Mouse (Mus musculus): Measurements from ENCODE around the gene Ly6g6f. TPM values are rescaled to one million over a fixed set of nuclear protein-coding genes. Genes with fewer than 3 reads are reported as not detected.

Gene Ly6g6f
- polyA plus RNA-seq, 1 experiment from 2014 or later, result not detected

DNA sequence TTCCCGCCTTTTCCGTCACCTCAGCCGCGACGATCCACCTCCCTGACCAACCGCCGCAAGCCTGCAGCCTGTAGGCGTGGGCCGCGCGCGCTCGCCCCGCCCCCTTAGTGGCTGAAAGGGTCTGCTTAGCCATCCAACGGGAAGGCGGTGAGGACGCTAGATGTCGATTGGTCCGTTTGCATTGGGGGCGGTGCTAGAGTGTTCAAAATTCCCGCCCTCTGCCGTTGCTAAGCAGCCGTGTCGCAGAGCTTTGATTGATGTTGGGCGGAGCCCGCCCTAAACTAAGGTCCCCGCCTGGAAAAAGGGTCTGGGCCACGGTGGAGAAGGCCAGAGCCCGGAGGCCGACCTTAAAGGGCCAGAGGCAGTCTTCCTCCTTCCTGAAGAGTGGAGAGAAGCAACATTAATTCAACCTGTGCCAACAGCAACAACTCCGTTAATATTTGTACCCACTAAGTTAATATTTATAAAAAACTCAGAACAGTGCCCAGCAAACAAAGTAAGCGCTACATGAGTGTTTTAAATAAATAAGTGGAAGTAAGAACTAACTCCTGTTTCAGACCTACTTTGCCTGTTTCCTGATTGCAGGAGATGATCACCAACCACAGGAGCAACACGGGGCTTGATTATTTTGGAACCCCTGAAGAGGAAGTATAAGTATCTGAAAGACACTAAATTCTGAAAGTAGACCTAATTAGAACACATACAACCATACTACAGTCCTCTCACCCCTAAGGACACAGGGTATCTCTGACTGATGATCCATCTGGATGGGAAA is 38.5 kb downstream of the Ly6g6f start, which contains the start of gene Msh5:
Gene Msh5, minus strand, starts transcription at position 65 of the 775 bp plus-strand sequence.

Other genes with a start within 250 kb of the Ly6g6f start
- gene Stk19, start 248.7 kb downstream of the Ly6g6f start, polyA plus RNA-seq (2014; fragmentation: Illumina TruSeq; extraction: RNeasy Lipid Tissue Mini Kit (QIAGEN cat#74804); ENCODE audit: low replicate concordance), result 17.0 TPM
- gene Dxo, start 248.6 kb downstream of the Ly6g6f start, polyA plus RNA-seq (2014; fragmentation: Illumina TruSeq; extraction: RNeasy Lipid Tissue Mini Kit (QIAGEN cat#74804); ENCODE audit: low replicate concordance), result 1.6 TPM
- gene Skiv2l, start 235.4 kb downstream of the Ly6g6f start, polyA plus RNA-seq (2014; fragmentation: Illumina TruSeq; extraction: RNeasy Lipid Tissue Mini Kit (QIAGEN cat#74804); ENCODE audit: low replicate concordance), result 4.8 TPM
- 0.41 TPM for gene Nelfe, start 235.2 kb downstream of the Ly6g6f start, polyA plus RNA-seq (2014; fragmentation: Illumina TruSeq; extraction: RNeasy Lipid Tissue Mini Kit (QIAGEN cat#74804); ENCODE audit: low replicate concordance)
- gene Cfb, start 223.1 kb downstream of the Ly6g6f start, polyA plus RNA-seq (2014; fragmentation: Illumina TruSeq; extraction: RNeasy Lipid Tissue Mini Kit (QIAGEN cat#74804); ENCODE audit: low replicate concordance), result 20.3 TPM
- gene Zbtb12, start 206.1 kb downstream of the Ly6g6f start, polyA plus RNA-seq (2014; fragmentation: Illumina TruSeq; extraction: RNeasy Lipid Tissue Mini Kit (QIAGEN cat#74804); ENCODE audit: low replicate concordance), result 1.3 TPM
- 2.4 TPM for gene Gm20547, start 203.6 kb downstream of the Ly6g6f start, polyA plus RNA-seq (2014; fragmentation: Illumina TruSeq; extraction: RNeasy Lipid Tissue Mini Kit (QIAGEN cat#74804); ENCODE audit: low replicate concordance)
- not detected for gene C2, start 187.3 kb downstream of the Ly6g6f start, polyA plus RNA-seq (2014; fragmentation: Illumina TruSeq; extraction: RNeasy Lipid Tissue Mini Kit (QIAGEN cat#74804); ENCODE audit: low replicate concordance)
- 5.3 TPM for gene Ehmt2, start 187.1 kb downstream of the Ly6g6f start, polyA plus RNA-seq (2014; fragmentation: Illumina TruSeq; extraction: RNeasy Lipid Tissue Mini Kit (QIAGEN cat#74804); ENCODE audit: low replicate concordance)
- 2.7 TPM for gene Slc44a4, start 171.1 kb downstream of the Ly6g6f start, polyA plus RNA-seq (2014; fragmentation: Illumina TruSeq; extraction: RNeasy Lipid Tissue Mini Kit (QIAGEN cat#74804); ENCODE audit: low replicate concordance)
- 3.6 TPM for gene Neu1, start 154.4 kb downstream of the Ly6g6f start, polyA plus RNA-seq (2014; fragmentation: Illumina TruSeq; extraction: RNeasy Lipid Tissue Mini Kit (QIAGEN cat#74804); ENCODE audit: low replicate concordance)
- 1.3 TPM for gene Hspa1b, start 126.4 kb downstream of the Ly6g6f start, polyA plus RNA-seq (2014; fragmentation: Illumina TruSeq; extraction: RNeasy Lipid Tissue Mini Kit (QIAGEN cat#74804); ENCODE audit: low replicate concordance)
- gene Gm20481, start 115.7 kb downstream of the Ly6g6f start, polyA plus RNA-seq (2014; fragmentation: Illumina TruSeq; extraction: RNeasy Lipid Tissue Mini Kit (QIAGEN cat#74804); ENCODE audit: low replicate concordance), result not detected
- 0.52 TPM for gene Hspa1a, start 113.5 kb downstream of the Ly6g6f start, polyA plus RNA-seq (2014; fragmentation: Illumina TruSeq; extraction: RNeasy Lipid Tissue Mini Kit (QIAGEN cat#74804); ENCODE audit: low replicate concordance)
- not detected for gene Hspa1l, start 112.9 kb downstream of the Ly6g6f start, polyA plus RNA-seq (2014; fragmentation: Illumina TruSeq; extraction: RNeasy Lipid Tissue Mini Kit (QIAGEN cat#74804); ENCODE audit: low replicate concordance)
- gene Lsm2, start 103.7 kb downstream of the Ly6g6f start, polyA plus RNA-seq (2014; fragmentation: Illumina TruSeq; extraction: RNeasy Lipid Tissue Mini Kit (QIAGEN cat#74804); ENCODE audit: low replicate concordance), result 12.4 TPM
- gene Vars, start 84.6 kb downstream of the Ly6g6f start, polyA plus RNA-seq (2014; fragmentation: Illumina TruSeq; extraction: RNeasy Lipid Tissue Mini Kit (QIAGEN cat#74804); ENCODE audit: low replicate concordance), result 0.37 TPM
- 0.11 TPM for gene Vwa7, start 69.0 kb downstream of the Ly6g6f start, polyA plus RNA-seq (2014; fragmentation: Illumina TruSeq; extraction: RNeasy Lipid Tissue Mini Kit (QIAGEN cat#74804); ENCODE audit: low replicate concordance)
- not detected for gene Sapcd1, start 57.6 kb downstream of the Ly6g6f start, polyA plus RNA-seq (2014; fragmentation: Illumina TruSeq; extraction: RNeasy Lipid Tissue Mini Kit (QIAGEN cat#74804); ENCODE audit: low replicate concordance)
- gene Msh5, start 38.9 kb downstream of the Ly6g6f start, polyA plus RNA-seq (2014; fragmentation: Illumina TruSeq; extraction: RNeasy Lipid Tissue Mini Kit (QIAGEN cat#74804); ENCODE audit: low replicate concordance), result 0.93 TPM
- 31.3 TPM for gene Clic1, start 35.6 kb downstream of the Ly6g6f start, polyA plus RNA-seq (2014; fragmentation: Illumina TruSeq; extraction: RNeasy Lipid Tissue Mini Kit (QIAGEN cat#74804); ENCODE audit: low replicate concordance)
- not detected for gene Ddah2, start 26.6 kb downstream of the Ly6g6f start, polyA plus RNA-seq (2014; fragmentation: Illumina TruSeq; extraction: RNeasy Lipid Tissue Mini Kit (QIAGEN cat#74804); ENCODE audit: low replicate concordance)
- not detected for gene Ly6g6c, start 20.2 kb downstream of the Ly6g6f start, polyA plus RNA-seq (2014; fragmentation: Illumina TruSeq; extraction: RNeasy Lipid Tissue Mini Kit (QIAGEN cat#74804); ENCODE audit: low replicate concordance)
- gene Mpig6b, start 19.4 kb downstream of the Ly6g6f start, polyA plus RNA-seq (2014; fragmentation: Illumina TruSeq; extraction: RNeasy Lipid Tissue Mini Kit (QIAGEN cat#74804); ENCODE audit: low replicate concordance), result 0.59 TPM
- not detected for gene Ly6g6e, start 8.7 kb downstream of the Ly6g6f start, polyA plus RNA-seq (2014; fragmentation: Illumina TruSeq; extraction: RNeasy Lipid Tissue Mini Kit (QIAGEN cat#74804); ENCODE audit: low replicate concordance)
- not detected for gene Ly6g6d, start 7.5 kb downstream of the Ly6g6f start, polyA plus RNA-seq (2014; fragmentation: Illumina TruSeq; extraction: RNeasy Lipid Tissue Mini Kit (QIAGEN cat#74804); ENCODE audit: low replicate concordance)
- gene Abhd16a, start 3.7 kb upstream of the Ly6g6f start, polyA plus RNA-seq (2014; fragmentation: Illumina TruSeq; extraction: RNeasy Lipid Tissue Mini Kit (QIAGEN cat#74804); ENCODE audit: low replicate concordance), result 3.7 TPM
- gene Ly6g5c, start 22.7 kb upstream of the Ly6g6f start, polyA plus RNA-seq (2014; fragmentation: Illumina TruSeq; extraction: RNeasy Lipid Tissue Mini Kit (QIAGEN cat#74804); ENCODE audit: low replicate concordance), result not detected
- not detected for gene Ly6g5b, start 29.8 kb upstream of the Ly6g6f start, polyA plus RNA-seq (2014; fragmentation: Illumina TruSeq; extraction: RNeasy Lipid Tissue Mini Kit (QIAGEN cat#74804); ENCODE audit: low replicate concordance)
- 2.3 TPM for gene Gpank1, start 35.8 kb upstream of the Ly6g6f start, polyA plus RNA-seq (2014; fragmentation: Illumina TruSeq; extraction: RNeasy Lipid Tissue Mini Kit (QIAGEN cat#74804); ENCODE audit: low replicate concordance)
- gene Csnk2b, start 36.4 kb upstream of the Ly6g6f start, polyA plus RNA-seq (2014; fragmentation: Illumina TruSeq; extraction: RNeasy Lipid Tissue Mini Kit (QIAGEN cat#74804); ENCODE audit: low replicate concordance), result 112 TPM
- 1.7 TPM for gene D17H6S53E, start 40.8 kb upstream of the Ly6g6f start, polyA plus RNA-seq (2014; fragmentation: Illumina TruSeq; extraction: RNeasy Lipid Tissue Mini Kit (QIAGEN cat#74804); ENCODE audit: low replicate concordance)
- not detected for gene Apom, start 46.4 kb upstream of the Ly6g6f start, polyA plus RNA-seq (2014; fragmentation: Illumina TruSeq; extraction: RNeasy Lipid Tissue Mini Kit (QIAGEN cat#74804); ENCODE audit: low replicate concordance)
- gene Bag6, start 49.6 kb upstream of the Ly6g6f start, polyA plus RNA-seq (2014; fragmentation: Illumina TruSeq; extraction: RNeasy Lipid Tissue Mini Kit (QIAGEN cat#74804); ENCODE audit: low replicate concordance), result 9.2 TPM
- 7.5 TPM for gene Prrc2a, start 79.3 kb upstream of the Ly6g6f start, polyA plus RNA-seq (2014; fragmentation: Illumina TruSeq; extraction: RNeasy Lipid Tissue Mini Kit (QIAGEN cat#74804); ENCODE audit: low replicate concordance)
- 8.4 TPM for gene Aif1, start 90.5 kb upstream of the Ly6g6f start, polyA plus RNA-seq (2014; fragmentation: Illumina TruSeq; extraction: RNeasy Lipid Tissue Mini Kit (QIAGEN cat#74804); ENCODE audit: low replicate concordance)
- not detected for gene Lst1, start 102.8 kb upstream of the Ly6g6f start, polyA plus RNA-seq (2014; fragmentation: Illumina TruSeq; extraction: RNeasy Lipid Tissue Mini Kit (QIAGEN cat#74804); ENCODE audit: low replicate concordance)
- gene Ltb, start 108.8 kb upstream of the Ly6g6f start, polyA plus RNA-seq (2014; fragmentation: Illumina TruSeq; extraction: RNeasy Lipid Tissue Mini Kit (QIAGEN cat#74804); ENCODE audit: low replicate concordance), result not detected
- gene Tnf, start 116.4 kb upstream of the Ly6g6f start, polyA plus RNA-seq (2014; fragmentation: Illumina TruSeq; extraction: RNeasy Lipid Tissue Mini Kit (QIAGEN cat#74804); ENCODE audit: low replicate concordance), result not detected
- not detected for gene Lta, start 119.7 kb upstream of the Ly6g6f start, polyA plus RNA-seq (2014; fragmentation: Illumina TruSeq; extraction: RNeasy Lipid Tissue Mini Kit (QIAGEN cat#74804); ENCODE audit: low replicate concordance)
- not detected for gene Gm16181, start 135.2 kb upstream of the Ly6g6f start, polyA plus RNA-seq (2014; fragmentation: Illumina TruSeq; extraction: RNeasy Lipid Tissue Mini Kit (QIAGEN cat#74804); ENCODE audit: low replicate concordance)
- gene Atp6v1g2, start 148.1 kb upstream of the Ly6g6f start, polyA plus RNA-seq (2014; fragmentation: Illumina TruSeq; extraction: RNeasy Lipid Tissue Mini Kit (QIAGEN cat#74804); ENCODE audit: low replicate concordance), result 1.9 TPM
- not detected for gene Nfkbil1, start 150.2 kb upstream of the Ly6g6f start, polyA plus RNA-seq (2014; fragmentation: Illumina TruSeq; extraction: RNeasy Lipid Tissue Mini Kit (QIAGEN cat#74804); ENCODE audit: low replicate concordance)
- gene Ddx39b, start 156.1 kb upstream of the Ly6g6f start, polyA plus RNA-seq (2014; fragmentation: Illumina TruSeq; extraction: RNeasy Lipid Tissue Mini Kit (QIAGEN cat#74804); ENCODE audit: low replicate concordance), result 4.0 TPM
- gene H2-D1, start 177.1 kb upstream of the Ly6g6f start, polyA plus RNA-seq (2014; fragmentation: Illumina TruSeq; extraction: RNeasy Lipid Tissue Mini Kit (QIAGEN cat#74804); ENCODE audit: low replicate concordance), result 51.6 TPM
- gene H2-Q1, start 234.8 kb upstream of the Ly6g6f start, polyA plus RNA-seq (2014; fragmentation: Illumina TruSeq; extraction: RNeasy Lipid Tissue Mini Kit (QIAGEN cat#74804); ENCODE audit: low replicate concordance), result 506 TPM

Data from small intestine, adult 10 weeks (tissue).